Mouse (Mus musculus): ENCODE measurements around the gene Olfr520.

DNA sequence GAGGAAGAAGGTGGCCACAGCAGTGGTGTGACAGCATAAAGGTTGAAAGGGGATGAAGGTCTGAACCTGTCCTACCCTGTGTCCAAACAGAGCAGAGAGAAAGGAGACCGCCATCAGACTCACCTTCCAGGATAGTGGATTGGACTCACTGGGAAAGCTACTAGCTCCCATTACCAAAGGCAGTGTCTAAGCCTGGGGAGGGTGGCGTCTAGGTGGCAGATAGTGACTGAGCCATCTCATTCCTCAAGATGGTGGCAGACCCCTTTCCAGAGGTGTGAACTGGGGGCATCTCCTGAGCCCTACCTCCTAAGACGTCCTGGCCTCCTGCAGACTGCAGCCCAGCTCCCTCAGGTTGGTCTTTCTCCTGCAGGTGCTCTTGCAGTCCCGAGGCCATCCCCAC lies 29.4 kb upstream of the Olfr520 start:
- no peak for TF ChIP-seq ZNF384 (IDR thresholded peaks at IDR 0.05; ENCODE audit: low read depth, low read length)
- no peak for TF ChIP-seq HCFC1 (IDR thresholded peaks at IDR 0.05; ENCODE audit: borderline replicate concordance, insufficient read depth, low read length)
- TF ChIP-seq CHD2 (IDR thresholded peaks at IDR 0.05; ENCODE audit: low read depth, low read length), result no peak
